Mouse (Mus musculus) lung, embryonic 16.5 days (tissue): Measurements from ENCODE around the gene Hbs1l. TPM values are rescaled to one million over a fixed set of nuclear protein-coding genes. Genes with fewer than 3 reads are reported as not detected.

Source experiments
- ATAC-seq: fragments of 200-750 bp; cut with Nextera tagmentation; 2 replicates; pipeline ENCODE4 v1.8.0; 2017; ENCODE audit warnings: low read depth, mild to moderate bottlenecking, moderate library complexity
- H3K27ac ChIP-seq: fragments of 300-500 bp; sonication (generic); 2 replicates; pipeline ENCODE4 v1.5.1; 2014; ENCODE audit warnings: mild to moderate bottlenecking, control low read depth, low read length
- H3K27me3 ChIP-seq: fragments of 300-500 bp; sonication (generic); 2 replicates; pipeline ENCODE4 v1.6.1; 2014; ENCODE audit warnings: low read depth, low read length, mixed read lengths; ENCODE audit not compliant: control insufficient read depth, insufficient read depth
- H3K36me3 ChIP-seq: fragments of 300-500 bp; sonication (generic); 2 replicates; pipeline ENCODE4 v1.6.1; 2014; ENCODE audit warnings: low read length; ENCODE audit not compliant: control insufficient read depth, insufficient read depth
- H3K4me1 ChIP-seq: fragments of 300-500 bp; sonication (generic); replicated peaks from 2 replicates; pipeline ENCODE4 v1.6.1; 2014; ENCODE audit warnings: low read length, mixed read lengths; ENCODE audit not compliant: control insufficient read depth, insufficient read depth
- H3K4me2 ChIP-seq: fragments of 300-500 bp; sonication (generic); 2 replicates; pipeline ENCODE4 v1.6.1; 2014; ENCODE audit warnings: low read depth, low read length, control low read depth
- H3K4me3 ChIP-seq: fragments of 300-500 bp; sonication (generic); 2 replicates; pipeline ENCODE4 v1.5.1; 2014; ENCODE audit warnings: mild to moderate bottlenecking, low read length, control low read depth
- H3K9ac ChIP-seq: fragments of 300-500 bp; sonication (generic); 2 replicates; pipeline ENCODE4 v1.6.1; 2014; ENCODE audit warnings: low read length, control low read depth
- H3K9me3 ChIP-seq: fragments of 300-500 bp; sonication (generic); 2 replicates; pipeline ENCODE4 v1.6.1; 2016; ENCODE audit warnings: low read length; ENCODE audit not compliant: control insufficient read depth
- WGBS: fragments of 180-500 bp; shearing (Covaris S2); extraction: QIAGEN DNeasy Blood & Tissue Kit; methylation state at CpG from one replicate; pipeline ENCODE4 v1.1.7; 2014; 5-methylcytosine and 5-hydroxymethylcytosine counted together
- polyA plus RNA-seq: library from polyadenylated mRNA; unstranded; fragments of >200 nt; fragmentation: Nextera tagmentation; extraction: Ambion mirVana; gene quantifications from 2 replicates; pipeline ENCODE4 v1.2.1, GENCODE M21; 2015

Hbs1l gene
- polyA plus RNA-seq, 1 experiment from 2014 or later = 83.5 TPM

DNA sequence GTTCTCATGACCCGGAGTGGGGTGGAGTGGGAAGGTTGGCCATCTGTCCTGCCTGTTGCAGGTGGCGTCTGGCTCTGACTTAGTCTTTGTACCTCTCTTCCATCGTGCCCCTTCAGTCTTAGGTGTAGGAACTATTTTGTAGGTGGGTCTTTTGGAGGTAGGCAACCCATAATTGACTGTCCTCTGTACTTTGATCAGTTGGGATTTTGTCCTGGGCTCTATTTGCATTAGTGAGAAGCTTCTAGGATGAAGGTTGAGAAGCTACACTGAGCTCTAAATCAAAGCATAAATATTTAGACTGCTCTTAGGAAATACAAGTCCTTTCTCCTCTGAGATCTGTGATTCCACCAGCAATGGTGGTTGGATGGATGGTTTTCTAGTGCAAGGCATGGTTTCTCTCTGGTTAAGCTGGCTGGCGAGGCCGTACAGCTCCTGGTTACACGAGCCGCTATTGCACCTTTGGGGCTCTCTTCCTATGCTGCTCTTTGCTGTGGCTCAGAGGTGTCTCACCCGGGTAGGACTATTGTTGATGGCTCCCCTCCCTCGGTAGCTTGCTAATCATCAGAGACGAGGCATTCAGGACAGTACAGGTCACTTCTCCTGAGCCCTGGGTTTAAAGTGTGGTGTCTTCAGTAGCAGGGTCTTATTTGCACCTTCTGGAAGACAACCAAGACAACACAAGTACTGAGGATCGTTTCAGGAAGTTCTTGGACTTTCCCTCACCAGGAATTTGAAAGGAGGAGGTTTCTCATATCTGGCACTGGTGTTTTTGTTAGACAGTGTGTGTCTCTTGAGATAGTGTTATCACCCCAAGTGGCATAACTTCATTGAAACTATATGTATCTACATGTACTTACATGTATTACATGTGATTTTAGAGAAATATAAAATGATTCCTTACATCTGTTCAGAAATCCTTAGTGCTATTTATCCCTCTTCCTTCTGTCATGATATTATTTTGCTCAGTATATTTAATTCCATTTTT, 55.0 kb downstream of the Hbs1l start:
- 89% methylated on average over 11 of the region's 11 CpGs for WGBS
- H3K27me3 ChIP-seq = no peaks in the 10 kb centered on the region

DNA sequence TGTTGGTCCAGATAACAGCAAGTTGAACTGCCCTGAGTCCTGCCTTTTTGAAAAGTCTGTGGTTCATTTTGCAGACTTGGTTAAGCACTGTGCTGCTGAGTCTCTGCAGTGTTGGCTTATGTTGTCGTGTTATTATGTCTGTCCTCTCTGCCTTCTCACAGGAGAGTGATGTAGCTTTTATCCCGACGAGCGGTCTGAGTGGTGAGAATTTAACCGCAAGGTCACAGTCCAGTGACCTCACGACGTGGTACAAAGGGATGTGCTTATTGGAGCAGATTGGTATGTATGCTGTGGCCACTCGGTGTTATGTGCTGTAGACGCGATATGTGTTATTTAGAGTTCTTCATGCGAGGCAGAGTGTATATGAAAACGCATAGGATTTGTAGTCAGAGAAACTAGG, 56.0 kb downstream of the Hbs1l start:
- Histone ChIP-seq H3K36me3 (peaks cover 19% of the 10 kb centered on the region), H3K27ac (no peak overlapping the region), H3K4me3 (no peak overlapping the region), H3K9ac (no peak overlapping the region), H3K4me1 (no peaks in the 10 kb centered on the region), H3K9me3 (no peaks in the 10 kb centered on the region), H3K4me2 (no peak overlapping the region), H3K27me3 (no peaks in the 10 kb centered on the region)
- no peak for ATAC-seq
- 84% methylated on average over 12 of the region's 12 CpGs for WGBS

More for the DNA sequence above, 55.0 kb downstream of the Hbs1l start:
- H3K36me3 ChIP-seq = peaks cover 15% of the 10 kb centered on the region
- no peak overlapping the region for H3K27ac ChIP-seq
- no peaks in the 10 kb centered on the region for H3K4me1 ChIP-seq
- ATAC-seq = no peak
- H3K4me3 ChIP-seq = no peak overlapping the region
- H3K4me2 ChIP-seq = no peak overlapping the region
- H3K9me3 ChIP-seq = no peaks in the 10 kb centered on the region
- H3K9ac ChIP-seq = no peak overlapping the region

DNA sequence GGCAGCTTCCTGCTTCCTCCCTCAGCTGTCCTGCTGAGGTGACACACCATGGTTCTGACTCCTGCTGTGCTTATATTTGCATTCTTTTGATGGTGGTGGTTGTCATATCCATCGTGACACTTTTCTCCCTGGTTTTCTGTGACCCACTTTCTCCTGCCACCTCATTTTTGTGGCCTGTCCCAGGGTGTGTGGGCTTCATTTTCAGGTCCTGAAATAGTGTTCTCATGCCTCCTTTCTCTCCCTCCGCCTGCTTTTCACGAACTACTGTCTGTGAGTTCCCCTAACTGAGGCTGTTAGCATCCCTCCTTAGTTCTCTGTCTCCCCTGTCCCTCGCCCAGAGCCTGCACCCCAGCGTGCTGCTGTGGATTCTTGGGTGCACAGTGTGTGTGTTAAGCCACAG, 58.1 kb downstream of the Hbs1l start:
- Histone ChIP-seq H3K27ac (no peak overlapping the region), H3K4me2 (no peak overlapping the region), H3K4me1 (no peaks in the 10 kb centered on the region), H3K36me3 (peaks cover 16% of the 10 kb centered on the region), H3K27me3 (no peaks in the 10 kb centered on the region), H3K4me3 (no peak overlapping the region), H3K9me3 (no peaks in the 10 kb centered on the region), H3K9ac (no peak overlapping the region)
- ATAC-seq = no peak
- 60% methylated on average over 5 of the region's 5 CpGs for WGBS

DNA sequence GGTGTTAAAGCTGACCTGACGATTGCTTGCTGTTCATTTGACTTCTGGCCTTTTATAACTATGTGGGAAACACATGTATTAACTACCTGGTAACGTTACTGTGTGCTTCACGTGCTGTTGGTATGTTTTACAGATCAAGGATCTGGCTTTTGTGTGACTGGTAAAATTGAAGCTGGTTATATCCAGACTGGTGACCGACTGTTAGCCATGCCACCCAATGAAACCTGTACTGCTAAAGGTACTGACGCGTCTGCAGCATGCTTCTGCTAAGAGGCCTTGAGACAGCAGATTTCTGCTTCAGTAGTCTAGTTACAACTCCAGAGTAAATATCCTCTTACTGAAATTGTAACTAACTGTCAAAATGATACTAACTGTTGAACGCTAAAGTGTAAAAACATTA, 58.7 kb downstream of the Hbs1l start:
- Histone ChIP-seq H3K4me1 (no peaks in the 10 kb centered on the region), H3K36me3 (peaks cover 16% of the 10 kb centered on the region), H3K9me3 (no peaks in the 10 kb centered on the region), H3K27me3 (no peaks in the 10 kb centered on the region), H3K4me2 (no peak overlapping the region), H3K4me3 (no peak overlapping the region), H3K27ac (no peak overlapping the region), H3K9ac (no peak overlapping the region)
- ATAC-seq = no peak
- WGBS = 91% methylated on average over 7 of the region's 7 CpGs

GRCm38 (mm10) chr10:21357986-21358385, 62.2 kb downstream of the Hbs1l start:
- H3K4me3 ChIP-seq = no peak overlapping the region
- no peak overlapping the region for H3K4me2 ChIP-seq
- no peaks in the 10 kb centered on the region for H3K27me3 ChIP-seq
- H3K9ac ChIP-seq = no peak overlapping the region
- peaks cover 15% of the 10 kb centered on the region for H3K36me3 ChIP-seq
- no peak overlapping the region for H3K27ac ChIP-seq
- no peaks in the 10 kb centered on the region for H3K9me3 ChIP-seq
- no peaks in the 10 kb centered on the region for H3K4me1 ChIP-seq
- 89% methylated on average over 8 of the region's 8 CpGs for WGBS
- no peak for ATAC-seq

DNA sequence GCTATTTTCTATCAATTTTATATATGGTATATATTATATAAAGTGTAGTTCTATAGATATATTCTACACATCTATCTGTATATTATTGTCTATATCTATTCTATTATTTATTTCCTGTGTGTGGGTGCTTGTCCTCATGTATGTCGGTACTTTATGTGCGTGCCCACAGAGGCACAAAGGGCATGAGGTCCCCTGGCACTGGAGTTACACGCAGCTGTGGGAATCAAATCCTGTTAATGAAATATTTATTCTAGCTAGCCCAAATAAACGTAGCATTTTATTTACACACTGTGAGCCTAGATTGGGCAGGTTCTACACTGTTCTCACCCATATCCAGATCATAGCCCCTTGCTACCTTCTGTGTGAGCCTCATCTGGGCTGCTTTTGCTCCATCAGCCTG, 63.3 kb downstream of the Hbs1l start:
- no peaks in the 10 kb centered on the region for H3K27me3 ChIP-seq
- no peak overlapping the region for H3K27ac ChIP-seq
- peaks cover 17% of the 10 kb centered on the region for H3K36me3 ChIP-seq
- no peak overlapping the region for H3K4me2 ChIP-seq
- H3K9ac ChIP-seq = no peak overlapping the region
- no peaks in the 10 kb centered on the region for H3K4me1 ChIP-seq
- WGBS = 80% methylated on average over 4 of the region's 4 CpGs
- H3K4me3 ChIP-seq = no peak overlapping the region
- H3K9me3 ChIP-seq = no peaks in the 10 kb centered on the region
- ATAC-seq = no peak

DNA sequence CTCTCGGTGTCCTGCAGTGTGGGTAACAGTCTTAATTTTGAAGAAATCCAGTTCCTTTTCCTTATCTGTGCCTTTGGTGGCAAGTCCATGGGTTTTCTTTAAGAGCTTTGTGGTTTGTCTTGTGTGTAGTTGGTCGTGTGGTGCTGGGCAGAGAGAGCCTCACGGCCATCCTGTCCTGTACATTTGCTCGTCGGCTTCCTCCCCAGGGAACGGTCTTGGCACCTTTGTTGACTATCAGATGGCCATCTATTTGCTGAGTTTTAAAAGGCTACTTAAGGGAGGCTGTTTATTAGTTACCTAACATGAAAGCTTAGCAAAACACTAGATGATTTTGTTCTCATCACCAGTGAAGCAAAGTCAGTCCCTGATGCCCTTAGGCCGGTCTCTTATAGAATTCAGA, 66.1 kb downstream of the Hbs1l start:
- no peaks in the 10 kb centered on the region for H3K27me3 ChIP-seq
- H3K4me3 ChIP-seq = no peak overlapping the region
- no peak overlapping the region for H3K27ac ChIP-seq
- WGBS = 67% methylated on average over 7 of the region's 7 CpGs
- H3K4me1 ChIP-seq = no peaks in the 10 kb centered on the region
- no peaks in the 10 kb centered on the region for H3K9me3 ChIP-seq
- no peak overlapping the region for H3K4me2 ChIP-seq
- no peak overlapping the region for H3K9ac ChIP-seq
- no peak for ATAC-seq
- H3K36me3 ChIP-seq = peaks cover 17% of the 10 kb centered on the region

- Histone ChIP-seq H3K4me1 (no peaks in the 10 kb centered on the region), H3K4me2 (no peak overlapping the region), H3K9me3 (no peaks in the 10 kb centered on the region), H3K27ac (no peak overlapping the region), H3K36me3 (peaks cover 21% of the 10 kb centered on the region), H3K4me3 (no peak overlapping the region), H3K27me3 (no peaks in the 10 kb centered on the region), H3K9ac (no peak overlapping the region)
- ATAC-seq = no peak
- WGBS = 79% methylated on average over 4 of the region's 4 CpGs
Measured at GRCm38 (mm10) chr10:21363297-21363696, 67.5 kb downstream of the Hbs1l start.

DNA sequence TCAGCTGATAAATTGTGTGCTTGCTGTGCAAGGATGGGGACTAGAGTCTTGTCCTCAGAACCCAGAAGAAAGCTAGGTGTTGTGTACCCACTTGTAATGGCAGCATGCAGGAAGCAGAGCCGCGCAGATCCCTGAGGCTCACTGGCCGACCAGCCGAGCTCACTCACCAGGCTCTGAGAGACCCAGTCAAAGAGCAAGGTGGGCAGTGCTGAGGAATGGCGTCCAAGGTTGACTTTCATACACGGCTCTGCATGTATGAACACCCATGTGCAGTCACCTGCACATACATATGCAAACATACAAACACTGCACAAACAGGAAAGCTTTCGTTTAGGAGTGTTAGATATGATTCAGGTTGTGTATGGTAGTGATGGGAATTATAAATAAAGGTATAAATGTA, 69.2 kb downstream of the Hbs1l start:
- Histone ChIP-seq H3K27ac (no peak overlapping the region), H3K9ac (no peak overlapping the region), H3K4me3 (no peak overlapping the region), H3K4me2 (no peak overlapping the region), H3K27me3 (no peaks in the 10 kb centered on the region), H3K36me3 (peaks cover 26% of the 10 kb centered on the region), H3K4me1 (no peaks in the 10 kb centered on the region), H3K9me3 (no peaks in the 10 kb centered on the region)
- ATAC-seq = no peak
- WGBS = 90% methylated on average over 7 of the region's 7 CpGs
